In genomic region chr12:81186081-81186480, GRCm38 (mm10) we compare ENCODE assay signal across 27 mouse cellular contexts.
DNase-seq lines count a peak whose midpoint lies in the region; ATAC-seq and TF ChIP-seq lines count a peak whose summit lies in the region.
"Had no signal": no experiment of that assay in that cellular context is flagged by ENCODE, and none has a peak within 500 bp of the region (broad histone marks: within the 10 kb centered on the region; RNA-seq: fewer than 3 reads in every experiment).

No protein-coding gene starts in this region.

- ATAC-seq in midbrain, embryonic 11.5 days (ENCODE audit: low FRiP score): no peak
- ATAC-seq in midbrain, postnatal 0 days (ENCODE audit: low FRiP score): no peak
- ATAC-seq: CD4-positive, CD25-positive, alpha-beta regulatory T cell, adult 4 months; forebrain, embryonic 13.5 days; hindbrain, embryonic 16.5 days; intestine, postnatal 0 days; midbrain, embryonic 15.5 days had no signal

- 97% methylated on average over 4 of the region's 4 CpGs for WGBS in midbrain, embryonic 11.5 days
- WGBS in midbrain, postnatal 0 days: 97% methylated on average over 4 of the region's 4 CpGs

- H3K9me3 ChIP-seq in midbrain, embryonic 11.5 days (ENCODE audit: control insufficient read depth, low read length): no peaks in the 10 kb centered on the region
- H3K9me3 ChIP-seq in midbrain, postnatal 0 days (ENCODE audit: low read length): no peaks in the 10 kb centered on the region
- H3K9me3 ChIP-seq: forebrain, embryonic 13.5 days; liver, embryonic 15.5 days; lung, embryonic 15.5 days; midbrain, embryonic 15.5 days; neural tube, embryonic 13.5 days had no signal

- H3K4me1 ChIP-seq in midbrain, embryonic 11.5 days (ENCODE audit: control insufficient read depth, insufficient read depth, low read length): no peaks in the 10 kb centered on the region
- H3K4me1 ChIP-seq in midbrain, postnatal 0 days (ENCODE audit: insufficient read depth, low read length): no peaks in the 10 kb centered on the region
- H3K4me1 ChIP-seq: forebrain, embryonic 13.5 days; lung, embryonic 15.5 days; midbrain, embryonic 15.5 days; neural tube, embryonic 13.5 days had no signal

- peak; percentile 25 for DNase-seq in layer of hippocampus, adult 11-12 months (ENCODE audit: low spot score)
- DNase-seq in layer of hippocampus, postnatal 14 days (ENCODE audit: low spot score in 2 of 2): no peak
- DNase-seq in midbrain, embryonic 11.5 days (ENCODE audit: low spot score, missing footprints): peak; percentile 21
- no peak for DNase-seq in midbrain, postnatal 0 days (ENCODE audit: low spot score)
- DNase-seq in frontal cortex, postnatal 36 days (ENCODE audit: low spot score in 2 of 2): peak; percentile 43 to 77
- peak; percentile 59 to 67 for DNase-seq in left cerebral cortex, postnatal 36 days (ENCODE audit: low spot score in 2 of 2)
- DNase-seq in lung, postnatal 4 days: no peak
- DNase-seq in gastrocnemius, adult 18-20 months (ENCODE audit: low spot score): no peak
- DNase-seq: adrenal gland, postnatal 14 days; cerebellum, adult 8-10 months; cerebellum, postnatal 36 days; embryo, embryonic 11 days; gastrocnemius, adult 2 months; kidney, postnatal 25 days; lung, postnatal 36 days; retina, postnatal 1 day; thymus, postnatal 25 days had no signal

- intact Hi-C loops in left cerebral cortex, postnatal 36 days (cut with DNase I): no loop called here

- no peak overlapping the region for H3K9ac ChIP-seq in midbrain, embryonic 11.5 days (ENCODE audit: low read length)
- no peak overlapping the region for H3K9ac ChIP-seq in midbrain, postnatal 0 days (replicated peaks; ENCODE audit: low read length, poor library complexity, severe bottlenecking)
- H3K9ac ChIP-seq: forebrain, embryonic 13.5 days; liver, embryonic 15.5 days; lung, embryonic 15.5 days; midbrain, embryonic 15.5 days; neural tube, embryonic 13.5 days had no signal

- H3K36me3 ChIP-seq in midbrain, embryonic 11.5 days (ENCODE audit: control insufficient read depth, insufficient read depth, low read length): no peaks in the 10 kb centered on the region
- H3K36me3 ChIP-seq in midbrain, postnatal 0 days (ENCODE audit: insufficient read depth, low read length): no peaks in the 10 kb centered on the region
- H3K36me3 ChIP-seq: liver, embryonic 15.5 days; lung, embryonic 15.5 days; midbrain, embryonic 15.5 days; neural tube, embryonic 13.5 days had no signal

- H3K27ac ChIP-seq in midbrain, embryonic 11.5 days (ENCODE audit: low read depth, low read length): no peak overlapping the region
- no peak overlapping the region for H3K27ac ChIP-seq in midbrain, postnatal 0 days (ENCODE audit: low read depth, low read length)
- H3K27ac ChIP-seq: forebrain, embryonic 13.5 days; gastrocnemius, adult 2 months; liver, embryonic 15.5 days; lung, embryonic 15.5 days; midbrain, embryonic 15.5 days; neural tube, embryonic 13.5 days had no signal

- H3K4me2 ChIP-seq in midbrain, embryonic 11.5 days: no peak overlapping the region
- H3K4me2 ChIP-seq in midbrain, postnatal 0 days (ENCODE audit: low read depth, low read length, poor library complexity, severe bottlenecking): no peak overlapping the region
- H3K4me2 ChIP-seq: forebrain, embryonic 13.5 days; heart, embryonic 11.5 days; liver, embryonic 15.5 days; lung, embryonic 15.5 days; midbrain, embryonic 15.5 days; neural tube, embryonic 13.5 days had no signal

- no peaks in the 10 kb centered on the region for H3K27me3 ChIP-seq in midbrain, embryonic 11.5 days (ENCODE audit: control insufficient read depth, insufficient read depth, low read length)
- no peaks in the 10 kb centered on the region for H3K27me3 ChIP-seq in midbrain, postnatal 0 days (ENCODE audit: insufficient read depth, low read length)
- H3K27me3 ChIP-seq: forebrain, embryonic 13.5 days; liver, embryonic 15.5 days; lung, embryonic 15.5 days; midbrain, embryonic 15.5 days; neural tube, embryonic 13.5 days had no signal

- no peak overlapping the region for H3K4me3 ChIP-seq in midbrain, embryonic 11.5 days (ENCODE audit: low read depth, low read length)
- H3K4me3 ChIP-seq in midbrain, postnatal 0 days (ENCODE audit: low read depth, low read length): no peak overlapping the region
- H3K4me3 ChIP-seq: forebrain, embryonic 13.5 days; gastrocnemius, adult 2 months; liver, embryonic 15.5 days; lung, embryonic 15.5 days; midbrain, embryonic 15.5 days; myocyte; neural tube, embryonic 13.5 days had no signal

- no peak for TF ChIP-seq CTCF in midbrain, postnatal 0 days (IDR thresholded peaks at IDR 0.05)

Comparison
In these comparisons a context has a peak if more than half of its experiments do, and no peak if none do; other contexts are left out.
1. DNase-seq: peak in layer of hippocampus, adult 11-12 months (single experiment), midbrain, embryonic 11.5 days (single experiment), frontal cortex, postnatal 36 days (2 of 2) and left cerebral cortex, postnatal 36 days (2 of 2); none in layer of hippocampus, postnatal 14 days (0 of 2), midbrain, postnatal 0 days (single experiment), lung, postnatal 4 days (0 of 2) and gastrocnemius, adult 18-20 months (single experiment).